Mouse (Mus musculus): ENCODE measurements at regions not wholly inside any gene's neighbourhood (a gene's known extent, or its start where the extent isn't known, plus 50 kb on each side); places are given as distances from the start of the nearest gene placed in this dataset.

- H3K27me3 ChIP-seq (ENCODE audit: control insufficient read depth in 1 of 2, insufficient read depth in 2 of 2, low read length in 2 of 2) = peaks cover 0 to 5% of the 10 kb centered on the region in 2 experiments; a peak in 3 of 4 replicates
- H3K79me2 ChIP-seq (ENCODE audit: control insufficient read depth, insufficient read depth, low read length, poor library complexity) = no peaks in the 10 kb centered on the region
These were observed 102.9 kb upstream of the Mylip start for GRCm38 (mm10) chr13:45286651-45287050.

GRCm38 (mm10) chr13:45287217-45287616 is 102.3 kb upstream of the Mylip start:
- no peak for DNase-seq (ENCODE audit: low read depth, low spot score)
- TF ChIP-seq ZMIZ1 (IDR thresholded peaks at IDR 0.05; ENCODE audit: low read depth, low read length) (no peak), MYB (IDR thresholded peaks at IDR 0.05; ENCODE audit: low read depth, low read length) (no peak), CTCF (IDR thresholded peaks at IDR 0.05 in 2 of 3, conservative IDR thresholded peaks at IDR 0.05 in 1 of 3; ENCODE audit: control insufficient read depth in 1 of 3, insufficient read depth in 1 of 3, low read depth in 2 of 3, low read length in 3 of 3, poor library complexity in 1 of 3, severe bottlenecking in 1 of 3) (no peak), RCOR1 (IDR thresholded peaks at IDR 0.05; ENCODE audit: low read depth, low read length) (no peak)
- Histone ChIP-seq H3K27me3 (ENCODE audit: control insufficient read depth in 1 of 2, insufficient read depth in 2 of 2, low read length in 2 of 2) (peaks cover 0 to 5% of the 10 kb centered on the region in 2 experiments; a peak in 3 of 4 replicates), H3K4me3 (ENCODE audit: control insufficient read depth in 1 of 2, insufficient read depth in 1 of 2, low read depth in 2 of 2, low read length in 2 of 2) (no peak overlapping the region), H3K79me2 (ENCODE audit: control insufficient read depth, insufficient read depth, low read length, poor library complexity) (no peaks in the 10 kb centered on the region), H3K9me3 (replicated peaks; ENCODE audit: insufficient read depth, low read length) (no peaks in the 10 kb centered on the region), H3K9ac (ENCODE audit: control insufficient read depth, low read depth, low read length, poor library complexity, severe bottlenecking) (no peak overlapping the region), H3K36me3 (ENCODE audit: control insufficient read depth in 1 of 2, insufficient read depth in 2 of 2, low read length in 2 of 2) (no peaks in the 10 kb centered on the region), H3K27ac (ENCODE audit: control insufficient read depth, low read depth, low read length) (no peak overlapping the region), H3K4me1 (ENCODE audit: control insufficient read depth in 1 of 2, insufficient read depth in 2 of 2, low read length in 2 of 2) (no peaks in the 10 kb centered on the region)

More at GRCm38 (mm10) chr13:45286651-45287050, 102.9 kb upstream of the Mylip start:
- Histone ChIP-seq H3K9me3 (replicated peaks; ENCODE audit: insufficient read depth, low read length) (no peaks in the 10 kb centered on the region), H3K4me3 (ENCODE audit: control insufficient read depth in 1 of 2, insufficient read depth in 1 of 2, low read depth in 2 of 2, low read length in 2 of 2) (no peak overlapping the region), H3K9ac (ENCODE audit: control insufficient read depth, low read depth, low read length, poor library complexity, severe bottlenecking) (no peak overlapping the region), H3K27ac (ENCODE audit: control insufficient read depth, low read depth, low read length) (no peak overlapping the region), H3K4me1 (ENCODE audit: control insufficient read depth in 1 of 2, insufficient read depth in 2 of 2, low read length in 2 of 2) (no peaks in the 10 kb centered on the region), H3K36me3 (ENCODE audit: control insufficient read depth in 1 of 2, insufficient read depth in 2 of 2, low read length in 2 of 2) (no peaks in the 10 kb centered on the region)
- no peak for TF ChIP-seq NELFE (IDR thresholded peaks at IDR 0.05; ENCODE audit: low read depth, low read length)
- no peak for TF ChIP-seq TCF12 (IDR thresholded peaks at IDR 0.05; ENCODE audit: low read depth, low read length)
- no peak for TF ChIP-seq MEF2A (IDR thresholded peaks at IDR 0.05; ENCODE audit: extremely low read depth, insufficient replicate concordance, low read depth, low read length, poor library complexity, severe bottlenecking)
- no peak for TF ChIP-seq JUND (IDR thresholded peaks at IDR 0.05; ENCODE audit: low read depth, low read length)
- TF ChIP-seq TBP (IDR thresholded peaks at IDR 0.05; ENCODE audit: low read depth, low read length) = no peak
- no peak for TF ChIP-seq MXI1 (IDR thresholded peaks at IDR 0.05; ENCODE audit: low read depth, low read length)
- TF ChIP-seq POLR2AphosphoS5 (IDR thresholded peaks at IDR 0.05; ENCODE audit: borderline replicate concordance, low read depth, low read length) = no peak
- TF ChIP-seq POLR2AphosphoS2 (IDR thresholded peaks at IDR 0.05; ENCODE audit: low read length) = no peak
- no peak for TF ChIP-seq MAX (IDR thresholded peaks at IDR 0.05; ENCODE audit: low read length)
- TF ChIP-seq CHD1 (IDR thresholded peaks at IDR 0.05; ENCODE audit: low read depth, low read length) = no peak
- TF ChIP-seq RAD21 (IDR thresholded peaks at IDR 0.05; ENCODE audit: low read depth, low read length) = no peak
- TF ChIP-seq ZC3H11A (IDR thresholded peaks at IDR 0.05; ENCODE audit: low read depth, low read length) = no peak
- no peak for TF ChIP-seq CTCF (IDR thresholded peaks at IDR 0.05 in 2 of 3, conservative IDR thresholded peaks at IDR 0.05 in 1 of 3; ENCODE audit: control insufficient read depth in 1 of 3, insufficient read depth in 1 of 3, low read depth in 2 of 3, low read length in 3 of 3, poor library complexity in 1 of 3, severe bottlenecking in 1 of 3)
- no peak for TF ChIP-seq BHLHE40 (IDR thresholded peaks at IDR 0.05; ENCODE audit: borderline replicate concordance, low read depth, low read length)
- TF ChIP-seq NRF1 (IDR thresholded peaks at IDR 0.05; ENCODE audit: insufficient read depth, low read depth, low read length, poor library complexity, severe bottlenecking) = no peak
- no peak for TF ChIP-seq EP300 (IDR thresholded peaks at IDR 0.05; ENCODE audit: low read depth in 1 of 2, low read length in 2 of 2)
- TF ChIP-seq KAT2A (conservative IDR thresholded peaks at IDR 0.05; ENCODE audit: low read depth, low read length) = no peak
- no peak for DNase-seq (ENCODE audit: low read depth, low spot score)
